ENCODE assay signal across 19 mouse cellular contexts in genomic region chr10:116674348-116674747, GRCm38 (mm10).
DNase-seq lines count a peak whose midpoint lies in the region; ATAC-seq and TF ChIP-seq lines count a peak whose summit lies in the region.
"Had no signal": no experiment of that assay in that cellular context is flagged by ENCODE, and none has a peak within 500 bp of the region (broad histone marks: within the 10 kb centered on the region; RNA-seq: fewer than 3 reads in every experiment).

No protein-coding gene starts in this region.

- H3K4me2 ChIP-seq in kidney, postnatal 0 days (ENCODE audit: low read length): no peak overlapping the region
- H3K4me2 ChIP-seq: heart, embryonic 15.5 days; hindbrain, embryonic 15.5 days; lung, embryonic 15.5 days had no signal

- H3K4me3 ChIP-seq in kidney, postnatal 0 days (replicated peaks; ENCODE audit: low read depth, low read length): no peak overlapping the region
- peak overlapping the region; percentile 59 to 69 for H3K4me3 ChIP-seq in ES-E14 (ENCODE audit: insufficient read depth in 1 of 2, low read depth in 1 of 2, low read length in 2 of 2, poor library complexity in 1 of 2, severe bottlenecking in 1 of 2)
- H3K4me3 ChIP-seq: heart, embryonic 15.5 days; hindbrain, embryonic 15.5 days; lung, embryonic 15.5 days; midbrain, embryonic 10.5 days; myocyte had no signal

- no peak overlapping the region for H3K9ac ChIP-seq in kidney, postnatal 0 days (ENCODE audit: low read depth, low read length)
- H3K9ac ChIP-seq in ES-E14 (ENCODE audit: insufficient read depth, low read depth, low read length, poor library complexity, severe bottlenecking): peak overlapping the region; percentile 46; the same call in 1 of the 2 replicates
- H3K9ac ChIP-seq: forebrain, postnatal 0 days; heart, embryonic 15.5 days; hindbrain, embryonic 15.5 days; lung, embryonic 15.5 days had no signal

- no peak overlapping the region for H3K27ac ChIP-seq in kidney, postnatal 0 days
- no peak overlapping the region; the same call in 1 of the 2 replicates for H3K27ac ChIP-seq in ES-E14 (ENCODE audit: insufficient read depth, low read depth, low read length, poor library complexity, severe bottlenecking)
- H3K27ac ChIP-seq: heart, embryonic 15.5 days; hindbrain, embryonic 15.5 days; lung, embryonic 15.5 days; midbrain, embryonic 10.5 days had no signal

- H3K9me3 ChIP-seq in kidney, postnatal 0 days (replicated peaks; ENCODE audit: low read length): no peaks in the 10 kb centered on the region
- no peaks in the 10 kb centered on the region for H3K9me3 ChIP-seq in ES-E14 (ENCODE audit: control insufficient read depth, insufficient read depth, low read depth, low read length)
- H3K9me3 ChIP-seq: heart, embryonic 15.5 days; hindbrain, embryonic 15.5 days; lung, embryonic 15.5 days; midbrain, embryonic 10.5 days had no signal

- intact Hi-C loops in left cerebral cortex, postnatal 10 days (cut with DNase I): no loop called here

- WGBS in kidney, postnatal 0 days: 64% methylated on average over 2 of the region's 2 CpGs

- in situ Hi-C loops in ES-E14 (cut with MboI; ENCODE audit: low sequenced_read_pairs in 2 of 2, unreplicated experiment in 2 of 2): no loop called here

- TF ChIP-seq CTCF in kidney, postnatal 0 days (IDR thresholded peaks at IDR 0.05; ENCODE audit: low read depth): no peak

- DNase-seq in kidney, postnatal 0 days (ENCODE audit: low spot score): peak; percentile 8
- DNase-seq in kidney, postnatal 25 days: no peak
- DNase-seq in ES-E14 (ENCODE audit: low read depth, low spot score): no peak
- peak; percentile 46 for DNase-seq in splenic B cell, adult 2 months (ENCODE audit: low read depth, low spot score)
- no peak for DNase-seq in left cerebral cortex, postnatal 10 days (ENCODE audit: extremely low spot score in 1 of 2, low spot score in 2 of 2)
- DNase-seq in urinary bladder, postnatal 25 days (ENCODE audit: low spot score): no peak
- no peak for DNase-seq in urinary bladder, postnatal 4 days (ENCODE audit: low spot score in 2 of 2)
- DNase-seq: cerebellum, adult 11 months; forebrain, postnatal 0 days; gastrocnemius, postnatal 14 days; kidney, adult 8-10 months; right cerebral cortex, postnatal 25 days; thymus, adult 18-20 months had no signal

- H3K4me1 ChIP-seq in kidney, postnatal 0 days (replicated peaks; ENCODE audit: insufficient read depth, low read length): no peaks in the 10 kb centered on the region
- peaks cover 0 to 3% of the 10 kb centered on the region in 2 experiments; a peak in 1 of 4 replicates for H3K4me1 ChIP-seq in ES-E14 (ENCODE audit: control insufficient read depth in 2 of 2, insufficient read depth in 2 of 2, low read length in 2 of 2, poor library complexity in 1 of 2)
- H3K4me1 ChIP-seq: heart, embryonic 15.5 days; hindbrain, embryonic 15.5 days; midbrain, embryonic 10.5 days had no signal

- H3K36me3 ChIP-seq in kidney, postnatal 0 days (ENCODE audit: insufficient read depth, low read length): no peaks in the 10 kb centered on the region
- no peaks in the 10 kb centered on the region for H3K36me3 ChIP-seq in ES-E14 (ENCODE audit: control insufficient read depth, insufficient read depth, low read length, poor library complexity, severe bottlenecking)
- no peaks in the 10 kb centered on the region for H3K36me3 ChIP-seq in splenic B cell, adult 2 months (ENCODE audit: control insufficient read depth, insufficient read depth, low read length, poor library complexity, severe bottlenecking)
- H3K36me3 ChIP-seq: heart, embryonic 15.5 days; hindbrain, embryonic 15.5 days; lung, embryonic 15.5 days; midbrain, embryonic 10.5 days had no signal

- ATAC-seq in kidney, postnatal 0 days (replicated peaks; ENCODE audit: low FRiP score, low read depth): no peak
- 0 out of 2 replicates have a peak, but pooled peaks have one; percentile 45 for ATAC-seq in common myeloid progenitor, adult 5-6 weeks (replicated peaks; ENCODE audit: low read depth, poor library complexity, severe bottlenecking)
- ATAC-seq: forebrain, postnatal 0 days had no signal

- no peaks in the 10 kb centered on the region for H3K27me3 ChIP-seq in kidney, postnatal 0 days (ENCODE audit: insufficient read depth, low read length)
- H3K27me3 ChIP-seq in splenic B cell, adult 2 months (ENCODE audit: control insufficient read depth, insufficient read depth, low read length, poor library complexity, severe bottlenecking): no peaks in the 10 kb centered on the region
- H3K27me3 ChIP-seq: heart, embryonic 15.5 days; hindbrain, embryonic 15.5 days; lung, embryonic 15.5 days had no signal

TF ChIP-seq in ES-E14, 5 proteins besides CTCF, POLR2A, EP300 and RAD21:
- TF ChIP-seq ZNF384 (IDR thresholded peaks at IDR 0.05; ENCODE audit: low read depth, low read length) (peak; percentile 87), ZC3H11A (IDR thresholded peaks at IDR 0.05; ENCODE audit: borderline replicate concordance, low read depth, low read length) (no peak)

Comparison
In these comparisons a context has a peak if more than half of its experiments do, and no peak if none do; other contexts are left out.
1. DNase-seq: peak in kidney, postnatal 0 days (single experiment) and splenic B cell, adult 2 months (single experiment); none in kidney, postnatal 25 days (0 of 2), ES-E14 (single experiment), left cerebral cortex, postnatal 10 days (0 of 2), urinary bladder, postnatal 25 days (single experiment) and urinary bladder, postnatal 4 days (0 of 2).